Mouse (Mus musculus) hematopoietic multipotent progenitor cell, adult 10-12 weeks (in vitro differentiated cells): ENCODE results near the gene Vmn2r89. TPM values are rescaled to one million over a fixed set of nuclear protein-coding genes. Genes with fewer than 3 reads are reported as not detected.

Experiments used
- polyA plus RNA-seq: library from polyadenylated mRNA; stranded (reverse); fragments of >175 nt; gene quantifications from 2 replicates; pipeline ENCODE4 v1.2.3, GENCODE M21; 2012; ENCODE audit warnings: low replicate concordance

Gene Vmn2r89
- polyA plus RNA-seq, result not detected in 2 replicates

GRCm38 (mm10) chr14:51451557-51451956 is at the start of gene Vmn2r89:
TSS of gene Vmn2r89 (plus strand) at chr14:51451857.

GRCm38 (mm10) chr14:51410520-51410919 is 41.1 kb upstream of the Vmn2r89 start, which contains the start of gene Vmn2r88:
TSS of gene Vmn2r88 (plus strand) at chr14:51410820.

Other genes with a start within 250 kb of the Vmn2r89 start
- gene Ear14, start 248.5 kb upstream of the Vmn2r89 start, polyA plus RNA-seq, result not detected in 2 replicates
- gene Rnase2a, start 195.7 kb upstream of the Vmn2r89 start, polyA plus RNA-seq, result not detected in 2 replicates
- gene Gm7247, start 90.1 kb upstream of the Vmn2r89 start, polyA plus RNA-seq, result not detected in 2 replicates
- not detected in 2 replicates for gene Vmn2r88, start 41.0 kb upstream of the Vmn2r89 start, polyA plus RNA-seq
- not detected in 2 replicates for gene Gm5622, start 100.9 kb downstream of the Vmn2r89 start, polyA plus RNA-seq
- not detected in 2 replicates for gene Gm17175, start 122.2 kb downstream of the Vmn2r89 start, polyA plus RNA-seq
- gene Gm17174, start 140.3 kb downstream of the Vmn2r89 start, polyA plus RNA-seq, result not detected in 2 replicates
- not detected in 2 replicates for gene Gm17078, start 159.5 kb downstream of the Vmn2r89 start, polyA plus RNA-seq
- gene Gm4181, start 183.8 kb downstream of the Vmn2r89 start, polyA plus RNA-seq, result not detected in 2 replicates
- gene Gm17079, start 243.6 kb downstream of the Vmn2r89 start, polyA plus RNA-seq, result not detected in 2 replicates